Mouse (Mus musculus) hindbrain, embryonic 16.5 days (tissue): Measurements from ENCODE around the gene March1. TPM values are rescaled to one million over a fixed set of nuclear protein-coding genes. Genes with fewer than 3 reads are reported as not detected.

Source experiments
- ATAC-seq: fragments of 200-750 bp; cut with Nextera tagmentation; 2 replicates; pipeline ENCODE4 v1.8.0; 2017; ENCODE audit warnings: moderate TSS enrichment, moderate library complexity
- H3K27ac ChIP-seq: fragments of 300-500 bp; sonication (generic); 2 replicates; pipeline ENCODE4 v1.5.1; 2014; ENCODE audit warnings: low read depth, mild to moderate bottlenecking, control low read depth, low read length, moderate library complexity
- H3K27me3 ChIP-seq: fragments of 300-500 bp; sonication (generic); replicated peaks from 2 replicates; pipeline ENCODE4 v1.6.1; 2014; ENCODE audit warnings: low read length; ENCODE audit not compliant: control insufficient read depth, insufficient read depth
- H3K36me3 ChIP-seq: fragments of 300-500 bp; sonication (generic); 2 replicates; pipeline ENCODE4 v1.6.1; 2014; ENCODE audit warnings: mild to moderate bottlenecking, low read length, moderate library complexity, mixed read lengths; ENCODE audit not compliant: control insufficient read depth, insufficient read depth
- H3K4me1 ChIP-seq: fragments of 300-500 bp; sonication (generic); 2 replicates; pipeline ENCODE4 v1.6.1; 2014; ENCODE audit warnings: low read depth, low read length; ENCODE audit not compliant: control insufficient read depth, insufficient read depth
- H3K4me2 ChIP-seq: fragments of 300-500 bp; sonication (generic); 2 replicates; pipeline ENCODE4 v1.6.1; 2014; ENCODE audit warnings: mild to moderate bottlenecking, low read length, control low read depth, moderate library complexity
- H3K4me3 ChIP-seq: fragments of 300-500 bp; sonication (generic); 2 replicates; pipeline ENCODE4 v1.5.1; 2014; ENCODE audit warnings: mild to moderate bottlenecking, low read length, control low read depth, moderate library complexity
- H3K9ac ChIP-seq: fragments of 300-500 bp; sonication (generic); 2 replicates; pipeline ENCODE4 v1.6.1; 2014; ENCODE audit warnings: low read depth, mild to moderate bottlenecking, control low read depth, low read length, moderate library complexity
- H3K9me3 ChIP-seq: fragments of 300-500 bp; sonication (generic); 2 replicates; pipeline ENCODE4 v1.6.1; 2014; ENCODE audit warnings: mild to moderate bottlenecking, low read length, moderate library complexity; ENCODE audit not compliant: control insufficient read depth
- WGBS: fragments of 180-500 bp; shearing (Covaris S2); extraction: QIAGEN DNeasy Blood & Tissue Kit; methylation state at CpG from one replicate; pipeline ENCODE4 v1.1.7; 2014; 5-methylcytosine and 5-hydroxymethylcytosine counted together
- polyA plus RNA-seq: library from polyadenylated mRNA; unstranded; fragments of >200 nt; fragmentation: Nextera tagmentation; extraction: Ambion mirVana; gene quantifications from 2 replicates; pipeline ENCODE4 v1.2.1, GENCODE M21; 2015

Gene March1
- polyA plus RNA-seq, 1 experiment from 2014 or later, result 45.6 TPM

DNA sequence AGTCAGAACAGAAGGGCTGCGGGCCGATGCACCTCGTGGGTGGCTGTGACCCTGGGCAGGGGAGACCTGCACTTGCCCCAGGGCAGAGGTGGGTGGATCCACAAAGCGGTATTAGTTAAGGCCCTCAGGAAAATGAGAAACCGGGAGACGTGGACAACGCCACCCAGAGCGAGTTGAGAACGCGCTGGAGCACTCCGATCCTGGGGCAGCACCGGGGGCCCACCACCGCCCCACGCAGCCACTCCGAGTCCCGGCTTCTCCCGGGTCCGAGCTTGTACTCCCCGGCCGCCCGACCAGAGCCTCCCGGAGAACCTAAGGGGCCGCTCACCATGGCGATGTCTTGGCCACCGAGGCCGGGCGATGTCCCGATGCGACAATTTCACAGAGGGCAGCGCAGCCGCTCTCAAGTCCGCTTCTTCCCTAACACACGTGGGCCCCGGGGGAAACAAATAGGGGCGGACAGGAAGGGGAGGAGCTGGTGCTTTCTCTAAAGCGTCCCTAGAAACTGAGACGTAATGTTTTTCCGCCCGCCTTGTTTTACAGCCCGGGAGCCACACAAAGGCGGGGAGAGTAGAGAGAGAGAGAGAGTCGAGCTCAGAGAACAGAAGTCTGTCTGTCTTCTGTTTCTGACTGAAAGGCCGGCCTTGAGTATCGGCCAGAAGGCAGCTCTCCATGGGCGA lies 868.5 kb downstream of the March1 start, which contains the start of gene Tma16:
Gene Tma16, minus strand, starts transcription at position 447 of the 680 bp plus-strand sequence.
- peak; percentile 99 for ATAC-seq
- WGBS, result under 1% methylated on average over 44 of the region's 45 CpGs

DNA sequence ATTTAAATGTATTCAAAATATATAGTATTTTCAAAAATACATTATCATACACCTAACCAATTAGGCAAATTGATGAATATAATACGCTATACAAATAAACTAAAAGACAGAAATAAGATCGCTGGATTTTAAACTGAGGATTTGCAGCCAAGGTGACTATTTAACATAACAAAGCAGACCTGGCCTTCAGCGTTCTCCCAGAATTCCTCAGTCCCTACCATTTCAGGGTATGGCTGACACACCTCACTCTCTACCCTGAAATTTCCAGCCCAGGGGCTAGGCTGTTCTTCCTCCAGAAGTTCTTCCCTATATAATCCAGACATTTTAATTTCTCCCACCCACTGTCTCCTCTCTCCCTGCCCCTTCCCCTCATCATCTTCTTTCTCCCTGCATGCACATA lies 870.9 kb downstream of the March1 start:
- Histone ChIP-seq H3K27me3 (no peaks in the 10 kb centered on the region), H3K4me1 (peaks cover 6% of the 10 kb centered on the region), H3K36me3 (no peaks in the 10 kb centered on the region), H3K4me2 (no peak overlapping the region), H3K9me3 (no peaks in the 10 kb centered on the region), H3K9ac (no peak overlapping the region), H3K27ac (no peak overlapping the region), H3K4me3 (no peak overlapping the region)
- WGBS, result 52% methylated on average over 3 of the region's 3 CpGs
- ATAC-seq, result no peak

More for the DNA sequence above, 868.5 kb downstream of the March1 start, which contains the start of gene Tma16:
- H3K27ac ChIP-seq, result peak within 1 kb of the TSS; percentile 76
- no peaks in the 10 kb centered on the region for H3K27me3 ChIP-seq
- peak within 1 kb of the TSS; percentile 85 for H3K4me2 ChIP-seq
- peaks cover 6% of the 10 kb centered on the region for H3K4me1 ChIP-seq
- H3K4me3 ChIP-seq, result peak within 1 kb of the TSS; percentile 96
- H3K36me3 ChIP-seq, result peaks cover 10% of the 10 kb centered on the region
- H3K9me3 ChIP-seq, result no peaks in the 10 kb centered on the region
- H3K9ac ChIP-seq, result peak within 1 kb of the TSS; percentile 91

DNA sequence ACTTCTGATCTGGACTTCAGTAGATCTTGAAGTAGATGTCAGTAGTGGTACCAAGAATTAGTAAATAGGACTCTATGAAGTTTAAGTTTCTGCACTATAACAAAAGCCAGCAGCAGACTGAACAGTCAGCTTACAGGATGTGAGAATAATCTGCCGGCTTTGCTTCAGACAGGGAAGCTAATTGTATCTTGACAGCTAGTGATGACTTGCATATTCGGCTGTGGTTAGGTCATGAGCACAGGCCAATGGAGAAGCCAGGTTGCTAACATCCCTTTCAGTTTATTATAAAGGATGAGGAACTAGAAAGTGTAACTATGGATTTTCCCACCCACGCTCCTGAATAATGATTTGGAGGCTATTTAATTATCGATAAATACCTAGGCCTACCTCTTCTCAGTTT lies 872.9 kb downstream of the March1 start:
- 91% methylated on average over 4 of the region's 4 CpGs for WGBS
- no peak overlapping the region for H3K27ac ChIP-seq
- H3K27me3 ChIP-seq, result no peaks in the 10 kb centered on the region
- no peaks in the 10 kb centered on the region for H3K9me3 ChIP-seq
- no peak overlapping the region for H3K9ac ChIP-seq
- ATAC-seq, result no peak
- H3K4me2 ChIP-seq, result no peak overlapping the region
- H3K4me1 ChIP-seq, result no peaks in the 10 kb centered on the region; the same call in 1 of the 2 replicates
- H3K36me3 ChIP-seq, result no peaks in the 10 kb centered on the region
- H3K4me3 ChIP-seq, result no peak overlapping the region

DNA sequence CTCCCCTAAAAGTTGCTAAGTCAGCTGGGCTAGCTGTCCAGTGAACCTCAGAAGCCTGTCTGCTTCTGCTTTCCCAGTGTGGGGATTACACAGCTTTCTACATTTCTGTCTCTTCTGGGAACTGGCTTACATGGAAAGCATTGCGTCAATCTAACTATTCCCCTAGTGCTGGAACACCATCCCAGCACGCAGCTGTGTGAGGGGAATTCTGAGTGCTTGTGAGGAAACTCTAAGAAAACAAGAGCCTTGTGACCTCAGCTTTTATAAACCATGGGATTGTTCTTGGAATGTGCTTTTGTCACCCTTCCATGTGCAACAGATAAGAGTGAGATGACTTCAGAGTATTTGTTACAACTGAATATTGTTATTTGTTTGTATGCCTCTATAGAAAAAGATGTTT lies 876.8 kb downstream of the March1 start:
- no peak overlapping the region for H3K4me3 ChIP-seq
- 81% methylated on average over 2 of the region's 2 CpGs for WGBS
- H3K4me2 ChIP-seq, result no peak overlapping the region
- H3K27ac ChIP-seq, result no peak overlapping the region
- H3K36me3 ChIP-seq, result no peaks in the 10 kb centered on the region
- no peak for ATAC-seq
- no peaks in the 10 kb centered on the region for H3K27me3 ChIP-seq
- no peak overlapping the region for H3K9ac ChIP-seq
- no peaks in the 10 kb centered on the region for H3K4me1 ChIP-seq
- no peaks in the 10 kb centered on the region for H3K9me3 ChIP-seq

DNA sequence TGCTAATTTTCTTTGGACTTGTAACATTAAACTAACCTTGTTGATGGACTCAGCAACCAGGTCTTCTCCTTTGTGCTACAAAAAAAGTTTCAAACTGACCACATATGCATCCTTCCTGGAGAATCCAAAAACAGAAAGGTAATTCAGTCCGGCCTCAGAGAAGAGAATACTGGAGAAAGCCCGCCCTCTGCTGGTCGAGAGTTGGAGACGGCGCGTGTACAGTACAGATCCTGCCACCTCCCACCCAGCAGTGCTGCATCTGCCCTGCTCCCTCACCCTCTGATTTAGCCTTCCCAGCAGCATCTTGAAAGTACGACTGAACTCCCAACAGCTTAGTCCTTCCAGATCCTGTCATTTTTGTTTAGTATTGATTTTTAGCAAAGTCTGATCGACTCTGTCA lies 878.0 kb downstream of the March1 start:
- Histone ChIP-seq H3K4me1 (no peaks in the 10 kb centered on the region), H3K9me3 (no peaks in the 10 kb centered on the region), H3K4me2 (no peak overlapping the region), H3K27me3 (no peaks in the 10 kb centered on the region), H3K27ac (no peak overlapping the region), H3K36me3 (no peaks in the 10 kb centered on the region), H3K4me3 (no peak overlapping the region), H3K9ac (no peak overlapping the region)
- peak; percentile 87 for ATAC-seq
- 10% methylated on average over 8 of the region's 8 CpGs for WGBS

DNA sequence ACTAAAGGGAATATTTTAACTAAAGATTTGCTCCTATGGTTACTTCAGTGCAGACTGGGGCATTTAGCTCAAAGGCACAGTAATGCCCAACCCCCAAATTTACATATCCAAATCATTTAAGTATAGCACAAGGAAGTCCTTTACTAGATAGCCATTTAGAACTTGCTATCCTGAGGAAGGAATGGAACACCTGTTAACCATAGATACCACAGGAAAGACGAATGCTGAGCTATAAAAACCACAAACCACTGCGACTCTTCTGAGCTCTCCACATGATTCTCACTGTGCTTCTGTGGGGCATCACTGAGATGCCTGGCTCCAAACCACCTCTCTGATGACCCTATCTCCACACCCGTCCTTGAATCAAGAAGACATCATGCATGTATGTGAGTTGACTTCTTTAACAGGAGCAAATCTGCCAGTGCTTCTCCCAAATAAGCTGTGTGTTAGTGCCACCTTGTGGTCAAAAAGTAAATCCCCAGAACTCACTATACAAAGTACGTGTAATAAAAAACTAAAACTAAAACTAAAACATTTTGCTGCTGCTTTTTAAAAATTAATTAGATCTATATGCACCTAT lies 879.4 kb downstream of the March1 start:
- H3K27me3 ChIP-seq, result no peaks in the 10 kb centered on the region
- H3K9ac ChIP-seq, result no peak overlapping the region
- peak overlapping the region; percentile 27; the same call in 1 of the 2 replicates for H3K4me2 ChIP-seq
- ATAC-seq, result peak; percentile 64; the same call in 1 of the 2 replicates
- H3K4me1 ChIP-seq, result no peaks in the 10 kb centered on the region
- WGBS, result 37% methylated on average over 4 of the region's 4 CpGs
- no peaks in the 10 kb centered on the region for H3K9me3 ChIP-seq
- no peak overlapping the region for H3K4me3 ChIP-seq
- no peaks in the 10 kb centered on the region for H3K36me3 ChIP-seq
- H3K27ac ChIP-seq, result no peak overlapping the region

DNA sequence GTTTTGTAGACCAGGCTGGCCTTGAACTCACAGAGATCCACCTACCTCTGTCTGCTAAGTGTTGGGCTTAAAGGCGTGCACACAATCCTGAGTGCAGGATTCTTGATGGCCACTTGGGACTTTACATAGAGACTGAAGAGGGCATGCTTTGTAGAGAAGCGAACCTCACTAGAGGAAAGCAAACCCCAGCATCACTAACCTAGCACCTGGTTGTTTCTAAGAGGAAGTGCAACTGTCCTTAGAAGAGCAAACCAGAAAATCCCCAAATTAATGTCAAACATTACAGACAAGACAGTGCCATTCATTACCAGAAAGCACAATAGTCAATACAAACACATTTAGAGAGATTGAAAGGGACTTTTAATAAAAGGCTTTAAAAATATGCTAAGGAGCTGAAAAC lies 885.7 kb downstream of the March1 start:
- Histone ChIP-seq H3K27ac (no peak overlapping the region), H3K36me3 (no peaks in the 10 kb centered on the region), H3K9me3 (no peaks in the 10 kb centered on the region), H3K9ac (no peak overlapping the region), H3K27me3 (no peaks in the 10 kb centered on the region), H3K4me3 (no peak overlapping the region), H3K4me2 (no peak overlapping the region), H3K4me1 (no peaks in the 10 kb centered on the region)
- no peak for ATAC-seq
- WGBS, result 83% methylated on average over 2 of the region's 2 CpGs

DNA sequence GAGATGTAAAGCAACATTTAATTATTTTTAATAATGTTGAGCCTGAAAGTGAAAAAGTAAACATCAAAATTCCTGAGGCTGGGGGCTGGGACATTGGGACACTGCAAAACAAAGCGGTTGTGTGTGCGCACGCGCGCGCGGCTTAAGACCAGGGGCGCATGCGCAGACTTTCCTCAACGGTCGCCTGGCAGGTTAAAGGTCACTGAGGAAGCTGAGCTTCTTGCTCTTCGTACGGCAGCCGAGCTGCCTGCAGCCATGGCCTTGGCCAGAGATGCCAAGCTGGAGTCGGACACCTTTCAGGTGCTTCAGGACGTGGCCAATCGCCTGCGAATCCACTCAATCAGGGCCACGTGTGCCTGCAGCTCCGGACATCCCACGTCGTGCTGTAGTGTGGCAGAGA lies 893.8 kb downstream of the March1 start, which contains the start of gene Tktl2:
Gene Tktl2, plus strand, starts transcription at position 220 of the 400 bp plus-strand sequence.
- Histone ChIP-seq H3K9me3 (no peaks in the 10 kb centered on the region), H3K27me3 (no peaks in the 10 kb centered on the region), H3K4me2 (no peak within 1 kb of the TSS), H3K9ac (no peak within 1 kb of the TSS), H3K4me1 (no peaks in the 10 kb centered on the region), H3K36me3 (no peaks in the 10 kb centered on the region), H3K4me3 (no peak within 1 kb of the TSS), H3K27ac (no peak within 1 kb of the TSS)
- no peak for ATAC-seq
- WGBS, result 98% methylated on average over 22 of the region's 22 CpGs

DNA sequence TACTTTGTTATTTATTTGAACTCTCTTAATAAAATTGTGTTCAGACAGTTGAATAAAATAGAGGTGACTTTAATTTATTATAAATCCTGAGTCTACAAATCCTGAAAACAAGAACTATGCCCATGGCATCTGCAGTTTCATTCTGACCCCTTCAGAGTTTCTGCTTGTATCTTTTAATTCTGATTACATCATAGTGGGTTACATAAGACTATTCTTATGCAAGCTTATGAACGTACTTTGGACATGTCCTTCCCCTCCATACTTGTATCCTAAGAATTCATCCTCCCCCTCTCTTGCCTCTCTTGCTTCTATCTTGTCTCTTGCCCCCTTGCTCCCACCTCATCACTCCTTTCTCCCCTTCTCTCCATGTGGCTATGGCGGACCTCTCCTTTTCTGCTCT lies 901.4 kb downstream of the March1 start:
- Histone ChIP-seq H3K27me3 (no peaks in the 10 kb centered on the region), H3K9ac (no peak overlapping the region), H3K4me3 (no peak overlapping the region), H3K27ac (no peak overlapping the region), H3K4me1 (no peaks in the 10 kb centered on the region), H3K36me3 (no peaks in the 10 kb centered on the region), H3K9me3 (no peaks in the 10 kb centered on the region), H3K4me2 (no peak overlapping the region)
- WGBS, result 82% methylated on average over 2 of the region's 2 CpGs
- no peak for ATAC-seq
